Mouse (Mus musculus): Measurements from ENCODE around the gene Actl10. TPM values are rescaled to one million over a fixed set of nuclear protein-coding genes. Genes with fewer than 3 reads are reported as not detected.

Gene Actl10
- polyA plus RNA-seq, 1 experiment from 2014 or later = 0.55 TPM

DNA sequence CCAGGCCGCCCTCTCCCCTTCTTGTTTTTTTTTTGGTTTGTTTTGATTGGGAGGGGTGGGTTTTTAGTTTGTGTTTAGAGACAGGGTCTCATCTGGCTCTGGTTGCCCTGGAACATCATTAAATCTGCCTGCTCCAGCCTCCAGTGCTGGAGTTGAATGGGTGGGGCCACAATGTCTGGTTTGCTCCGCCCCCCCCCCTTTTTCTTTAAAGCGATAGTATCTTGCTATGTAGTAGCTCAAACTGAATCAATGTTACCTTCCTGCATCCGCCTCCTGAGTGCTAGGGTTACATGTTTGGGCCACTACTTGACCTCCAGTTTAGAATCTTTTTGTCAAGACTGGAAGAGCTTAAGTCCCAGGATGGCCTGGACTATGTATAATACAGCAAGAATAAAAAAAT, 19.7 kb downstream of the Actl10 start:
- no peak overlapping the region for H3K9ac ChIP-seq
- ATAC-seq (ENCODE audit: low FRiP score) = no peak
- no peak overlapping the region for H3K4me3 ChIP-seq
- H3K9me3 ChIP-seq = no peaks in the 10 kb centered on the region
- H3K27me3 ChIP-seq = no peaks in the 10 kb centered on the region
- H3K27ac ChIP-seq = no peak overlapping the region
- 79% methylated on average over 4 of the region's 4 CpGs for WGBS
- no peaks in the 10 kb centered on the region for H3K36me3 ChIP-seq
- H3K4me2 ChIP-seq = no peak overlapping the region
- H3K4me1 ChIP-seq (replicated peaks) = peaks cover 39% of the 10 kb centered on the region

DNA sequence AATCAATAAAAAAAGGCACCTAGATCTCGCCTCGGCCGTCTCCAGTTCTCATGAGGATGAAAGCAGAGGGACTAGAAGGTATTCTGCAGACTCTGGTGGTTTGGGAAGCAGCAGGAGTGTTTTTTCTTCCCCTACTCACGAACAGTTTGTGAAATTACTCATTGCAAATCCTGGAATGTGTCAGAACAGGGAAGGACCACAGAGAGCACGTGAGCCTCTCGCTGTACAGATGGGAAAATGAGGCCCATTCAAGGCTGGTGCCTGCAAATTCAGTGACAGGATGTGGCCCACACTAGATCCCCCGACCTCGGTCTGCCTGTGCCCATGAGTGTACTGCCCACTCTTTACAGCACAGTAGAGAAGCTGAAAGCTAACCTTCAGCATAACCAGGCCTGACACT, 20.4 kb downstream of the Actl10 start:
- ATAC-seq (ENCODE audit: low FRiP score) = no peak

DNA sequence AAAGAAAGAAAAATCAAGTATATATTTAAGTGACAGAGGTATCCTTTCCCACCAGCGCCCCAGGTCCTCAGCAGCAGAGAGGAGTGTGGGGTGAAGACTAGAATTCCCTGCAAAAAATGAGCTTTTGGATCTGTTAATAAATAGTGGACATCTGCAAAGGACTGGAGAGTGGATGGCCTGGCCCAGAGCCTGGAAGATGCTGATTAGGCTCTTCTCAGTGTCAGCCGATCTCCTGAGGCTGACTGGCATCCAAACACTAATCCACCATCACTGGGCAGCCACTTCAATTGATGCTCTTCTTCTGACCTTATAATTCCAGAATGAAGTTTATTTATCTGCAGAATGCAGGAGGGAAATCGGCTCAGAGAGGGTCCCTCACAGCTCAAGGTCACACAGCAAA, 21.4 kb downstream of the Actl10 start:
- H3K4me3 ChIP-seq = no peak overlapping the region
- no peak overlapping the region for H3K27ac ChIP-seq
- no peak overlapping the region for H3K9ac ChIP-seq
- H3K4me2 ChIP-seq = no peak overlapping the region
- peaks cover 45% of the 10 kb centered on the region for H3K4me1 ChIP-seq (replicated peaks)
- no peaks in the 10 kb centered on the region for H3K9me3 ChIP-seq
- ATAC-seq (ENCODE audit: low FRiP score) = no peak
- 83% methylated on average over 3 of the region's 3 CpGs for WGBS
- no peaks in the 10 kb centered on the region for H3K27me3 ChIP-seq
- H3K36me3 ChIP-seq = no peaks in the 10 kb centered on the region

More for the DNA sequence above, 20.4 kb downstream of the Actl10 start:
- WGBS = 74% methylated on average over 8 of the region's 8 CpGs
- no peak overlapping the region for H3K27ac ChIP-seq
- no peak overlapping the region for H3K4me3 ChIP-seq
- no peak overlapping the region for H3K4me2 ChIP-seq
- H3K9ac ChIP-seq = no peak overlapping the region
- H3K27me3 ChIP-seq = no peaks in the 10 kb centered on the region
- no peaks in the 10 kb centered on the region for H3K9me3 ChIP-seq
- no peaks in the 10 kb centered on the region for H3K36me3 ChIP-seq
- peaks cover 40% of the 10 kb centered on the region for H3K4me1 ChIP-seq (replicated peaks)

DNA sequence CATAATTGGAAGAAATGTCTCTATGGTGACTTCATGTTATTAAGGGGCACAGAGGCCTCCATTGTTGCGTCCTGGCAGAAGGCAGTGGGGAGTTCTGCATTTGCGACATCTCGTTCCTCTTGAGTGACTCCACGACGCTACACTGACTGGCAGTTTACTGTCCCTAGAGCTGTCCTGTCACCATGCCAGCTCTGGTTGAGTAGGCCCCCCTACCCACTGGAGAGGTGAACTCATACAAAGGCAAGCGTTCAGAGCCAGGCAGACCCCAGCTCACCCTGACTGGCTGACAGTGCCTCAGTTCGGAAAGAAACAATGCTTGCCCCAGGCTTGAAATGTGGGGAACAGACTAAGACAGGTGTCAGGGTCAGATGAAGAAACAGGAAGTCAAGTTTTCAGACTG, 22.7 kb downstream of the Actl10 start:
- H3K27me3 ChIP-seq = no peaks in the 10 kb centered on the region
- no peak overlapping the region for H3K27ac ChIP-seq
- no peak for ATAC-seq (ENCODE audit: low FRiP score)
- no peak overlapping the region for H3K4me3 ChIP-seq
- no peaks in the 10 kb centered on the region for H3K9me3 ChIP-seq
- no peak overlapping the region for H3K9ac ChIP-seq
- H3K36me3 ChIP-seq = no peaks in the 10 kb centered on the region
- H3K4me1 ChIP-seq (replicated peaks) = peaks cover 33% of the 10 kb centered on the region
- 30% methylated on average over 7 of the region's 7 CpGs for WGBS
- H3K4me2 ChIP-seq = no peak overlapping the region

DNA sequence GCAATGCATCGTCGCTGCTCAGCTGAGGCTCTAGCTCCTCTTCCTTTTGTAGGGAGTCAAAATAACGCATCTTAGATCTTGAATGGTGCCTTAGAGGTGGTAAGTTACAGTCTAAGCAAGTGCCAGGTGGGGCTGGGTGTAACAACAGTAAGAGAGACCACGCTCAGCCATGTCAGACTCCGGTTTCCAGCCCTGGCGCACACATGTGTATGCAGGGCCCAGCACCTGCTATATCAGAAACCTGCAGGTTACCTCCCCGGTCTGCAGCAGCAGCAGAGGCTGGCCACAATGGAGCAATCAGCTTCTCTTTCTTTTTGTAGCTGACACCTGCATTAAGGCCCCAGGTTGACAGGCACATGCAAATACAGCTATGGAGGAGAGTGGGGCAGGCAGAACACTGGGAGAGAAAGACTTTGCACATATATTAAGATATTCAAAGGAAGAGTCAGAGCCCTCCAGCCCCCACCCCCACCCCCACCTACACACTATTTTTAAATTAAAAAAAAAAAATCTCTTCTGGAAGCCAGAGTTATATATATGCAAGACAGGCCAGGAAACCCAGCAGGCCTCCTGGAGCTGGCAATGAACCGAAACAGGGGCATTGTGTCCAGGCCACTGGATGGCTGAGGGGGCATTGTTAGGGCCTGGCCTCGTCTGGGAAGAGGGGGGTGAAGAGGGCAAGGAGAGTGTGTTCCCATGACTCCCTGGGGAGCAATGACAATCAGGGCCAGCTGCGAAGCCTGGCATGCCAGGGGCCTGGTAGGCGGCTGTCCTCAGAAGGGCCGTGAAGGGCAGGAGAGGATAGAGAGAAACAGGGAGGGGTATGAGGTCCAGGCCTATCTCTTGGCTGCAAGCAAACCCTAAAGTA, 25.5 kb downstream of the Actl10 start:
- Histone ChIP-seq H3K9ac (peak overlapping the region; percentile 39), H3K27ac (peak overlapping the region; percentile 77), H3K4me1 (replicated peaks) (peaks cover 21% of the 10 kb centered on the region), H3K9me3 (no peaks in the 10 kb centered on the region), H3K4me3 (no peak overlapping the region), H3K36me3 (no peaks in the 10 kb centered on the region), H3K27me3 (no peaks in the 10 kb centered on the region), H3K4me2 (no peak overlapping the region)
- 20% methylated on average over 12 of the region's 12 CpGs for WGBS
- peak; percentile 49; the same call in 1 of the 2 replicates for ATAC-seq (ENCODE audit: low FRiP score)

DNA sequence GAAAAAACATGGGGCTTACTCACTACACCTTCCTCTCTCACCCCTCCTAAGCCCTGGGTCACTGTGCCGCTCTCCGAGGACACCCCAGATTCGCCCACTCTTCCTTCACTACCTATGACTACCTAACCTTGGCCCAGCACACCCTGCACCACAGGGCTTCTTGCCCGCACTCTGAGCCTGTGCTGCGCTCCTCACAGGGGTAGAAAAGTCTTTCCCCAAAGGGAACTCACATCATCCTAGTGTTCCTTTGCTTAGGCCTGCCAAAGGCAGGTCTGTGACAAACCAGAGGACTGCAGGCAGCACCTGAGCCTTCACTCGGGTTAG, 26.1 kb downstream of the Actl10 start:
- 46% methylated on average over 6 of the region's 6 CpGs for WGBS
- peak overlapping the region; percentile 77 for H3K27ac ChIP-seq
- peak overlapping the region; percentile 39; the same call in 1 of the 2 replicates for H3K9ac ChIP-seq
- ATAC-seq (ENCODE audit: low FRiP score) = peak; percentile 22; the same call in 1 of the 2 replicates
- H3K27me3 ChIP-seq = no peaks in the 10 kb centered on the region
- no peak overlapping the region for H3K4me2 ChIP-seq
- peaks cover 21% of the 10 kb centered on the region for H3K4me1 ChIP-seq (replicated peaks)
- no peaks in the 10 kb centered on the region for H3K36me3 ChIP-seq
- no peak overlapping the region for H3K4me3 ChIP-seq
- no peaks in the 10 kb centered on the region for H3K9me3 ChIP-seq

DNA sequence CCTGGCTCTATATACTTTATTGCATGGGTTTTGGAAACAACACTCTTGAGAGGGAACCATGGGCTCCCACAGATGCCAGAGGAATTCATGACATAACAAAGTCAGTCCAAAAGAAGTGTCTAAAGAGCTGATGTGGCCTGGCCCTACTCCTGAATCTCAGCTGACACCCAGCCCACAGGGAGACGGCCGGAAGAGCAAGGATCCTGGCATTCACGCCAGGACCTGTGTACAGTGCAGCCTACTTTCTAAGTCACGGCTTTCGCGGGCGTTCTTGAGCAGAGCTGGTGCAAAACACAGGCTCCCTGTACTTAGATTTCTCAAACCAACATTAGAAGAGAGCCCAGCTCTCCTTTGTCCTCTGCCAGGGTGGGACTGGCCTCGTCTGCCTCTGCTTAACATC, 29.0 kb downstream of the Actl10 start:
- WGBS = 82% methylated on average over 8 of the region's 8 CpGs
- no peaks in the 10 kb centered on the region for H3K27me3 ChIP-seq
- no peak overlapping the region for H3K4me2 ChIP-seq
- H3K4me1 ChIP-seq (replicated peaks) = peaks cover 39% of the 10 kb centered on the region
- H3K4me3 ChIP-seq = no peak overlapping the region
- 0 out of 2 replicates have a peak overlapping the region, but pooled peaks have one; percentile 40 for H3K27ac ChIP-seq
- no peaks in the 10 kb centered on the region for H3K9me3 ChIP-seq
- no peaks in the 10 kb centered on the region for H3K36me3 ChIP-seq
- no peak overlapping the region for H3K9ac ChIP-seq
- no peak for ATAC-seq (ENCODE audit: low FRiP score)

DNA sequence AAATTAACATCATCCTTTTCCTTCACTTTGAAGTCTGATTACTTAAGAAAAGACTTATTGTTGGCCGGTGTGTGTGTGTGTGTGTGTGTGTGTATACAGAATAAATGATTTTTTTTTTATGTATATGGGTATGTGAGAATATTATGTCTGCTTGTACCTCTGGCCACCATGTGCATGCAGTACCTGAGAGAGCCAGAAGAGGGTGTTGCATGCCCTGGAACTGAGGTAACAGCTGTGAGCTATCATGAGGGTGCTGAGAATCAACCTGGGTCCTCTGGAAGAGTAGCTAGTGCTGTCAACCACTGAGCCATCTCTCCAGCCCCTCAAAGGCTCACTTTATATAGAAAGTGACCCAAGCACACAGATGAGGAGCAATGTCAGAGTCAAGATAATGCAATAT, 29.8 kb downstream of the Actl10 start:
- H3K36me3 ChIP-seq = no peaks in the 10 kb centered on the region
- peaks cover 40% of the 10 kb centered on the region for H3K4me1 ChIP-seq (replicated peaks)
- no peak overlapping the region for H3K4me2 ChIP-seq
- no peak overlapping the region for H3K9ac ChIP-seq
- H3K27me3 ChIP-seq = no peaks in the 10 kb centered on the region
- H3K27ac ChIP-seq = no peak overlapping the region
- no peaks in the 10 kb centered on the region for H3K9me3 ChIP-seq
- no peak for ATAC-seq (ENCODE audit: low FRiP score)
- 100% methylated on average over 1 of the region's 1 CpGs for WGBS
- no peak overlapping the region for H3K4me3 ChIP-seq

DNA sequence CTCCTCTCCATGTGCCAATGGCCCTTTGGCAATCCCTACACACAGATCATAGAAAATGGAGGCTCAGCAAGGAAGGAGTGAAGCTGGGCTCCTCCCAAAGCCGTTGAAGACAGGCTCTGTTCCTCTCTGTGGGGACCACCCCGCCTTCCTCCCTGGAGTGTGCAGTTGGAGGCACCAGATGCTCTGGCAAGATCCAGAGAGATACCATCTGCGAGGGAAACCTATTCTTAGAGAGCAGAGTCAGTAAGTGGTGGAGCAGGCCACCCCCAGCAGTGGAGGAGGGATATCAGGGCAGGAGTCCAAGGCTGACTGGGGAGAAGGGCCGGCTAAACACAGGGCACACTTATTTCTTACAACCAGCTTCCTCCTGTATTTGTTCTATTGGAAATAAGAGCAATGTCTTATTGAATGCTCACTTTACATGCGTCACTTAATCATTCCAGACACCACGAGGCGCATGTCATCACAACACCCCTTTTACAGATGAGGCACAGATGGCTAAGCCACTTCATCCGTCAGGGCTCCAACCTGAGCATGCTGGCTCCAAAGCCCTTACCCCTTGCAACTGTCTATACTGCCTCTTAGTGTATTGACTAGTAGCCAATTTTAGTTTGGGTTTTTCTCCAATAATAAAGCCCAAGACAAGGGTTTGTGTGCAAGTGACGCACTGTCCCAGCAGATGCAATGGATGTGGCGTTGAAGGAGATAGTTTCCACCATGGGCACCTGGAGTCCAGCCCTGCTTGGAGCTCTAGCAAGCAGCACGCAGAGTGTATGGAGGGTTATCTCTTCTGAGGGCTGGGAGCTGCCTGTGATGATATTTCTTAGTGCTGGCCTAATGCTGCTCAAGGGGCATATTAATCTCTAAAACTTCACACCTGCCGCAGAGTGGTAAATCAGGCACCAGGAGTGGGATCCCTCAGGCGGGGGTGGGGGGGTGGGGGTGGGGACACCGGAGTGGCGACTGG, 32.6 kb downstream of the Actl10 start:
- Histone ChIP-seq H3K4me3 (no peak overlapping the region), H3K4me1 (replicated peaks) (peaks cover 26% of the 10 kb centered on the region), H3K9me3 (no peaks in the 10 kb centered on the region), H3K9ac (0 out of 2 replicates have a peak overlapping the region, but pooled peaks have one; percentile 24), H3K27me3 (no peaks in the 10 kb centered on the region), H3K36me3 (peaks cover 6% of the 10 kb centered on the region), H3K4me2 (no peak overlapping the region), H3K27ac (peak overlapping the region; percentile 78)
- WGBS = 50% methylated on average over 15 of the region's 15 CpGs
- peak; percentile 69 for ATAC-seq (ENCODE audit: low FRiP score)

DNA sequence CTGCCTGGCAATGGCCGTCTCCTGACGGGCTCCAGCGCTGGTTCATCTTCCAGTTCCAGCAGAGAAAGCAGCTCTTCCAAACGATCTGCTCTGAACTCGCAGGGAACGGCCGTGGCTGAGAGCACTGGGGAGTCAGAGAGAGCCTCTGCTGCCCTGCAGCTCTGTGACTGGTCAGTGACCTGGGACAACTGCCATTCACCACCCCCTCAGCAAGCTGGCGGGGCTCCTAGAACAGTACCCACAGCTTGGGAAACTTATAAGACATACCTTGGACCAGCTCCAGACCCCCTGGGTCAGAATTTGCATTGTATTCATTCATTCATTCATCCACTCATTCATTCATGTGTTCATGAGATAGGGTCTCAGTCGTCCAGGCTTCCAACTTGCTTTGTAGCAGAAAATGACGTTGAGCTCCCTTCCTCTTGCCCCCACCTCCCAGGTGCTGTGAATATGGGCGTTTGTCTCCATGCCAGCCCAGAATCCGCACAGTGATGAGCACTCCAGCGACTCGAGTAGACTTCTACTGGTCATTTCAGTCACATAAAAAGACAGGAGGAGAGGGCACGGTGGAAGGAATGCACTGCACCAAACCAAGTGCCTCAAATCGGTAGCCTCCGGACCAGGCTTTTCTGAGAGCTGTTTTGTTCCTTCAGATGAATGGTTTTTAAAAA, 33.5 kb downstream of the Actl10 start:
- ATAC-seq (ENCODE audit: low FRiP score) = no peak
- no peaks in the 10 kb centered on the region for H3K27me3 ChIP-seq
- WGBS = 58% methylated on average over 17 of the region's 17 CpGs

DNA sequence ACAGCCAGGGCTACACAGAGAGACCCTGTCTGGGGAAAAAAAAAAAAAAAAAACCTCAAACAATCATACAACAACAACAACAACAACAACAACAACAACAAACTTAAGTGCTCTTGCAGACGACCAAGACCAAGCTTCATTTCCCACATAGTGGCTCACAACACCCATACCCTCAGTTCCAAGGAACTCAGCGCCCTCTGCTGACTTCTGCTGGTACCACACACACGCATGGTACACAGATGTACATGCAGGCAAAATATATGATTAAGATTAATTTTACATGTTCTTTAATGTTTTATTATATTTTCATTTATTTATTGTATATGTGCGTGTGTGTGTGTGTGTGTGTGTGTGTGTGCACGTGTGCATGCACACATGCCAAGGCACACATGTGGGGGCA, 34.8 kb downstream of the Actl10 start:
- no peak for ATAC-seq (ENCODE audit: low FRiP score)
- no peaks in the 10 kb centered on the region for H3K9me3 ChIP-seq
- H3K36me3 ChIP-seq = peaks cover 11% of the 10 kb centered on the region
- no peaks in the 10 kb centered on the region for H3K27me3 ChIP-seq
- no peak overlapping the region for H3K9ac ChIP-seq
- no peak overlapping the region for H3K27ac ChIP-seq
- H3K4me3 ChIP-seq = no peak overlapping the region
- peaks cover 26% of the 10 kb centered on the region for H3K4me1 ChIP-seq (replicated peaks)
- H3K4me2 ChIP-seq = no peak overlapping the region
- WGBS = 81% methylated on average over 5 of the region's 5 CpGs

More for the DNA sequence above, 33.5 kb downstream of the Actl10 start:
- Histone ChIP-seq H3K9ac (0 out of 2 replicates have a peak overlapping the region, but pooled peaks have one; percentile 24), H3K4me1 (replicated peaks) (peaks cover 26% of the 10 kb centered on the region), H3K27ac (peak overlapping the region; percentile 78), H3K4me3 (no peak overlapping the region), H3K36me3 (peaks cover 10% of the 10 kb centered on the region), H3K4me2 (no peak overlapping the region), H3K9me3 (no peaks in the 10 kb centered on the region)

DNA sequence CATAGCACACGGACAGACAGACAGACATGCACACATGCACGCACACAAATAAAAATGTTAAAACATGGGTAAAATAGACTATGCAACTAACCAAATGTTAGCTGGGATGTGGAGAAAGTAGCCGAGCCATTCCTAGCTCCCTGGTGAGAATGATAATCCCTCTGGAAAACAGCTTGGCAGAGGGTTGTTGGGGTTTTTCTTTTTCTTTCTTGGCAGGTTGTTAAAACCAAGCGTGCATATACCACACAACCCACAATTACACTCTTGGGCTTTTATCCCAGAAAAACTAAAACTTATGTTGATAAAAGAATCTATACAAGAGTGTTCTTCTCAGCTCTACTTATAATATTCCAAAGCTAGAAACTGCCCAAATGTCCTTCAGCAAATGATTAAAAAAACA, 37.5 kb downstream of the Actl10 start:
- peaks cover 19% of the 10 kb centered on the region for H3K4me1 ChIP-seq (replicated peaks)
- no peak overlapping the region for H3K27ac ChIP-seq
- no peak overlapping the region for H3K9ac ChIP-seq
- no peak overlapping the region for H3K4me2 ChIP-seq
- 84% methylated on average over 4 of the region's 4 CpGs for WGBS
- H3K9me3 ChIP-seq = no peaks in the 10 kb centered on the region
- peaks cover 22% of the 10 kb centered on the region for H3K36me3 ChIP-seq
- no peaks in the 10 kb centered on the region for H3K27me3 ChIP-seq
- ATAC-seq (ENCODE audit: low FRiP score) = no peak
- H3K4me3 ChIP-seq = no peak overlapping the region
